Mouse (Mus musculus) megakaryocyte, embryonic 14.5 days (primary cell): Measurements from ENCODE around the gene Kcnmb2. TPM values are rescaled to one million over a fixed set of nuclear protein-coding genes. Genes with fewer than 3 reads are reported as not detected.

Source experiments
- H3K27me3 ChIP-seq: replicated peaks from 2 replicates; pipeline ENCODE3; 2012; ENCODE audit warnings: inconsistent platforms
- H3K36me3 ChIP-seq: replicated peaks from 2 replicates; pipeline ENCODE3; 2012; ENCODE audit warnings: low read length, inconsistent platforms, mixed read lengths
- H3K4me1 ChIP-seq: 2 replicates; pipeline ENCODE4 v1.6.1; 2012; ENCODE audit warnings: inconsistent platforms
- H3K4me3 ChIP-seq: replicated peaks from 2 replicates; pipeline ENCODE3; 2012; ENCODE audit warnings: moderate library complexity, mild to moderate bottlenecking, inconsistent platforms
- H3K9me3 ChIP-seq: 2 replicates; pipeline ENCODE4 v1.6.1; 2012; ENCODE audit warnings: inconsistent platforms
- FLI1 ChIP-seq: IDR thresholded peaks from 2 replicates; pipeline ENCODE4 v1.6.1; 2012; ENCODE audit warnings: low read length, inconsistent platforms, mixed read lengths
- GATA1 ChIP-seq: IDR thresholded peaks from 3 replicates; pipeline ENCODE4 v1.6.1; 2012; ENCODE audit warnings: mixed read lengths, low read length, inconsistent platforms, borderline replicate concordance
- polyA plus RNA-seq: library from polyadenylated mRNA; stranded (reverse); fragments of >175 nt; gene quantifications from 2 replicates; pipeline ENCODE4 v1.2.3, GENCODE M21; 2012; ENCODE audit warnings: low replicate concordance; ENCODE audit not compliant: insufficient read depth

Kcnmb2 gene
- polyA plus RNA-seq = not detected in 2 replicates

GRCm38 (mm10) chr3:31902504-31903330 is at the start of gene Kcnmb2:
TSS of gene Kcnmb2 (plus strand) at chr3:31902507.
- H3K36me3 ChIP-seq = no peaks in the 10 kb centered on the region
- H3K4me1 ChIP-seq = no peaks in the 10 kb centered on the region
- H3K4me3 ChIP-seq = no peak within 1 kb of the TSS
- peaks cover 12% of the 10 kb centered on the region for H3K27me3 ChIP-seq
- TF ChIP-seq GATA1 = no peak
- no peak for TF ChIP-seq FLI1
- peaks cover 8% of the 10 kb centered on the region; the same call in 1 of the 2 replicates for H3K9me3 ChIP-seq

- no peak for TF ChIP-seq FLI1
- no peak for TF ChIP-seq GATA1
Measured at GRCm38 (mm10) chr3:31863522-31863921, 38.8 kb upstream of the Kcnmb2 start.

DNA sequence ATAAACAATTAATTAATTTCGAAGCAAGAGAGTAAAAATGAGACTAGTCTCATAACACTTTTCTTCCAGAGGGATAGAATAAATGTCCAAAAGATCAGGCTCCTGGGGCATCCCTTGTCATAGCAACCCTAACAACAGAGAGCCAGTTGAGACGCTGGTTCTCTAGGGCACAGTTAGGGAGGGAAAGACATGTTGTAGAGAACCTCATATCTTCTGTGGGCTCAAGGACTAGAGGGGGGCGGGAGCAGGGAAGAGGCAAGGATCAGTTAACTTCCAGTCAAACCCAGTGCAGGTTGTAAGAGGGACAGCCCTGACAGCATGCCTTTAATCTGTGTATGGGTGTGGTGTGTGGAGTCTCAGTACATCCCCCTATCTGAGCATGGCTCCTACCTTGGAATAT is 38.2 kb upstream of the Kcnmb2 start:
- TF ChIP-seq GATA1 = no peak
- TF ChIP-seq FLI1 = no peak
- H3K4me3 ChIP-seq = no peak overlapping the region
- H3K9me3 ChIP-seq = peaks cover 16% of the 10 kb centered on the region
- no peaks in the 10 kb centered on the region for H3K4me1 ChIP-seq
- no peaks in the 10 kb centered on the region for H3K36me3 ChIP-seq
- H3K27me3 ChIP-seq = no peaks in the 10 kb centered on the region

More at GRCm38 (mm10) chr3:31863522-31863921, 38.8 kb upstream of the Kcnmb2 start:
- Histone ChIP-seq H3K4me1 (no peaks in the 10 kb centered on the region), H3K36me3 (no peaks in the 10 kb centered on the region), H3K9me3 (peaks cover 16% of the 10 kb centered on the region), H3K4me3 (no peak overlapping the region), H3K27me3 (no peaks in the 10 kb centered on the region)

GRCm38 (mm10) chr3:31871461-31871860 is 30.8 kb upstream of the Kcnmb2 start:
- Histone ChIP-seq H3K4me1 (no peaks in the 10 kb centered on the region), H3K27me3 (no peaks in the 10 kb centered on the region), H3K36me3 (no peaks in the 10 kb centered on the region), H3K4me3 (no peak overlapping the region), H3K9me3 (peaks cover 13% of the 10 kb centered on the region; the same call in 1 of the 2 replicates)
- no peak for TF ChIP-seq FLI1
- no peak for TF ChIP-seq GATA1

DNA sequence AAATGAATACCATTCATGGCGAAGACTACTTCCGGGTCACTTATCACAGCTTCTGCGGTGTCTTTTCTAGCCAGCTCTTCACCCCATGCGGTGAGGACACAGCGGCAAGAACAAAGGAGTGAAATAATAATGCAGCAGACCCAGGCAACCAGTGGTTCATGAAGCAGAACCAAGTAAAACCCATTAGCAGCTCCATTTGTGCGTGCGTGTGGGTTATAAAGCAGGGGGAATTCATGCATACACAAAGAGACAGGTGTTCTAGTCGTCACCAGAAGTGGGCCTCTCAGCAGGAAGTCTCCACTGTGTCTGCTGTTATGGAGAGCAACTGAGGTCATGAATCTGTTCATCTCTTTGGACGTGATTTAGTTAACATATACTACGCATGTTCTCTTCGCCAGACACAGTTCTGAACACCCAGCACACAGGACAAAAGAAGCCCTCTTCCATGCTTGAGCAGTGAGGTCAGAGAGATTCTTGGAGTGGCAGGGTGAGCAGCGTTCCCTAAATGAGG is 19.6 kb upstream of the Kcnmb2 start:
- H3K4me3 ChIP-seq = no peak overlapping the region
- TF ChIP-seq FLI1 (no peak), GATA1 (no peak)
- no peaks in the 10 kb centered on the region for H3K4me1 ChIP-seq
- no peaks in the 10 kb centered on the region for H3K36me3 ChIP-seq
- no peaks in the 10 kb centered on the region for H3K27me3 ChIP-seq
- peaks cover 18% of the 10 kb centered on the region; the same call in 1 of the 2 replicates for H3K9me3 ChIP-seq

DNA sequence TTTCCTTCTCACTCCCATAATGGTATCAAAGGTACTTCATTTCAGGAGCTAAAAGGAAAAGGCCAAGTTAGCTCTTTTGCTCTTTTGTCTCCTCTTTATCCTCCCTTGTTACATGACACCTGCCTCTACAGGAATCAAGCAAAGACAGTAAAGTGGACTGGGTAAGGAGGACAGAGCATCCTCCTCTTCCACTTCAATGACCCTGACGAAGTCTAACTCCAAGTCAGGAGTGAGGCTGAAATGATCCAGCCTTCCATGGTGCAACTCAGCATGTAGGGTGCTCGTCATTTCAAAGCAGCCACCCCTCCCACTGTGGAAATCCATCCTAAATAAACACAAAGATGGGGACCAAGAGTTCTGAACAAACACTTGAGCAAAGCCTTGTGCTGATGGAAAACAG is 9.7 kb upstream of the Kcnmb2 start:
- H3K27me3 ChIP-seq = no peaks in the 10 kb centered on the region
- H3K4me1 ChIP-seq = no peaks in the 10 kb centered on the region
- H3K36me3 ChIP-seq = no peaks in the 10 kb centered on the region
- TF ChIP-seq GATA1 (no peak), FLI1 (no peak)
- no peak overlapping the region for H3K4me3 ChIP-seq
- 0 out of 2 replicates have a peak, but pooled peaks cover 2% of the 10 kb centered on the region for H3K9me3 ChIP-seq

- Histone ChIP-seq H3K4me1 (no peaks in the 10 kb centered on the region), H3K36me3 (no peaks in the 10 kb centered on the region), H3K4me3 (no peak overlapping the region), H3K27me3 (peaks cover 12% of the 10 kb centered on the region), H3K9me3 (peaks cover 8% of the 10 kb centered on the region; the same call in 1 of the 2 replicates)
- TF ChIP-seq GATA1 (no peak), FLI1 (no peak)
Measured at GRCm38 (mm10) chr3:31903506-31903905, 1.2 kb downstream of the Kcnmb2 start.

DNA sequence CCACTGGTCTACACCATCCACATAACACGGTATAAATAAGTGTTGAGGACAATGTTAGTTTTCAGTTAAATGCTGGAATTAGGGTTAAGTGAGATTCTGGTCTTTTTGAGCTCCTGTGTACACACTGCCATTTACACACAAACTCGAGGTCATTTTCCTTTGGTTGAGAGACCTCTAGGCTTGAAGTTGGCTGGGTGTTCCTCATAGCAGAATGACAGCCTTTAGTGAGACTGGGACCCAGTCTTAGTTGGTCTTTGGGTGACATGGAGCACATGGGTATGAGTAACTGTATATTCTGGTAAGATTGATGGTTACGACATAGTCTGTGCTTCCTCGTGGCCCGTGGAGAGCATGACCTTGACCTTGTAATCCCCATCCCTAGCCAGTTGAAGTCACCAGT is 1.8 kb downstream of the Kcnmb2 start:
- Histone ChIP-seq H3K9me3 (peaks cover 8% of the 10 kb centered on the region; the same call in 1 of the 2 replicates), H3K36me3 (no peaks in the 10 kb centered on the region), H3K4me3 (no peak overlapping the region), H3K27me3 (peaks cover 12% of the 10 kb centered on the region), H3K4me1 (no peaks in the 10 kb centered on the region)
- TF ChIP-seq GATA1 (no peak), FLI1 (no peak)

- Histone ChIP-seq H3K4me1 (no peaks in the 10 kb centered on the region), H3K27me3 (no peaks in the 10 kb centered on the region), H3K9me3 (no peaks in the 10 kb centered on the region; the same call in 1 of the 2 replicates), H3K4me3 (no peak overlapping the region), H3K36me3 (no peaks in the 10 kb centered on the region)
- no peak for TF ChIP-seq FLI1
- TF ChIP-seq GATA1 = no peak
Measured at GRCm38 (mm10) chr3:31911168-31911567, 8.9 kb downstream of the Kcnmb2 start.

- no peaks in the 10 kb centered on the region; the same call in 1 of the 2 replicates for H3K9me3 ChIP-seq
- no peak overlapping the region for H3K4me3 ChIP-seq
- no peaks in the 10 kb centered on the region for H3K36me3 ChIP-seq
- no peaks in the 10 kb centered on the region for H3K4me1 ChIP-seq
- H3K27me3 ChIP-seq = no peaks in the 10 kb centered on the region
- TF ChIP-seq GATA1 (no peak), FLI1 (no peak)
Measured at GRCm38 (mm10) chr3:31911690-31912089, 9.4 kb downstream of the Kcnmb2 start.
